Mouse (Mus musculus) heart, embryonic 15.5 days (tissue): Measurements from ENCODE around the gene Map2k3. TPM values are rescaled to one million over a fixed set of nuclear protein-coding genes. Genes with fewer than 3 reads are reported as not detected.

Source experiments
- ATAC-seq: fragments of 200-750 bp; cut with Nextera tagmentation; replicated peaks from 2 replicates; pipeline ENCODE4 v1.8.0; 2017; ENCODE audit warnings: low read depth, moderate TSS enrichment; ENCODE audit not compliant: insufficient number of reproducible peaks, insufficient read depth, low FRiP score
- H3K27ac ChIP-seq: fragments of 300-500 bp; sonication (generic); 2 replicates; pipeline ENCODE4 v1.5.1; 2015; ENCODE audit warnings: mild to moderate bottlenecking, inconsistent platforms
- H3K27me3 ChIP-seq: fragments of 300-500 bp; sonication (generic); 2 replicates; pipeline ENCODE4 v1.6.1; 2015; ENCODE audit warnings: inconsistent platforms
- H3K36me3 ChIP-seq: fragments of 300-500 bp; sonication (generic); 2 replicates; pipeline ENCODE4 v1.6.1; 2015; ENCODE audit warnings: mild to moderate bottlenecking, inconsistent platforms
- H3K4me1 ChIP-seq: fragments of 300-500 bp; sonication (generic); replicated peaks from 2 replicates; pipeline ENCODE4 v1.6.1; 2015; ENCODE audit warnings: inconsistent platforms
- H3K4me2 ChIP-seq: fragments of 300-500 bp; sonication (generic); 2 replicates; pipeline ENCODE4 v1.6.1; 2015; ENCODE audit warnings: inconsistent platforms, mild to moderate bottlenecking, moderate library complexity
- H3K4me3 ChIP-seq: fragments of 300-500 bp; sonication (generic); 2 replicates; pipeline ENCODE4 v1.5.1; 2015; ENCODE audit warnings: mild to moderate bottlenecking, inconsistent platforms
- H3K9ac ChIP-seq: fragments of 300-500 bp; sonication (generic); 2 replicates; pipeline ENCODE4 v1.6.1; 2015; ENCODE audit warnings: mild to moderate bottlenecking, inconsistent platforms
- H3K9me3 ChIP-seq: fragments of 300-500 bp; sonication (generic); replicated peaks from 2 replicates; pipeline ENCODE4 v1.6.1; 2016; ENCODE audit warnings: inconsistent platforms
- WGBS: fragments of 180-500 bp; shearing (Covaris S2); methylation state at CpG from one replicate; pipeline ENCODE4 v1.1.7; 2015; ENCODE audit warnings: mixed read lengths; 5-methylcytosine and 5-hydroxymethylcytosine counted together
- polyA plus RNA-seq: library from polyadenylated mRNA; unstranded; fragments of >200 nt; fragmentation: Nextera tagmentation; extraction: Ambion mirVana; gene quantifications from 2 replicates; pipeline ENCODE4 v1.2.1, GENCODE M21; 2015

The Map2k3 gene
- polyA plus RNA-seq, 1 experiment from 2014 or later, result 53.3 TPM

- H3K27ac ChIP-seq, result no peak overlapping the region
- no peak overlapping the region for H3K4me3 ChIP-seq
- H3K36me3 ChIP-seq, result peaks cover 32% of the 10 kb centered on the region
- no peak overlapping the region for H3K4me2 ChIP-seq
- H3K27me3 ChIP-seq, result no peaks in the 10 kb centered on the region
- H3K9ac ChIP-seq, result no peak overlapping the region
- no peaks in the 10 kb centered on the region for H3K9me3 ChIP-seq
- peak; percentile 25; the same call in 1 of the 2 replicates for ATAC-seq
- H3K4me1 ChIP-seq, result peaks cover 48% of the 10 kb centered on the region
- WGBS, result 69% methylated on average over 9 of the region's 9 CpGs
Observed at GRCm38 (mm10) chr11:60942263-60943015, 10.6 kb downstream of the Map2k3 start.

- 80% methylated on average over 4 of the region's 4 CpGs for WGBS
- Histone ChIP-seq H3K27ac (no peak overlapping the region), H3K9ac (no peak overlapping the region)
Observed at GRCm38 (mm10) chr11:60945003-60945402, 13.2 kb downstream of the Map2k3 start.

GRCm38 (mm10) chr11:60951896-60952295 lies 20.1 kb downstream of the Map2k3 start:
- H3K4me3 ChIP-seq, result no peak overlapping the region
- H3K4me2 ChIP-seq, result no peak overlapping the region
- H3K27ac ChIP-seq, result no peak overlapping the region
- WGBS, result 91% methylated on average over 5 of the region's 5 CpGs
- H3K9ac ChIP-seq, result no peak overlapping the region
- no peaks in the 10 kb centered on the region for H3K27me3 ChIP-seq
- H3K36me3 ChIP-seq, result peaks cover 33% of the 10 kb centered on the region
- no peak for ATAC-seq
- H3K9me3 ChIP-seq, result no peaks in the 10 kb centered on the region
- H3K4me1 ChIP-seq, result peaks cover 13% of the 10 kb centered on the region

More at GRCm38 (mm10) chr11:60945003-60945402, 13.2 kb downstream of the Map2k3 start:
- peaks cover 26% of the 10 kb centered on the region for H3K4me1 ChIP-seq
- ATAC-seq, result no peak
- no peaks in the 10 kb centered on the region for H3K9me3 ChIP-seq
- H3K36me3 ChIP-seq, result peaks cover 44% of the 10 kb centered on the region
- no peak overlapping the region for H3K4me3 ChIP-seq
- no peaks in the 10 kb centered on the region for H3K27me3 ChIP-seq
- H3K4me2 ChIP-seq, result no peak overlapping the region

GRCm38 (mm10) chr11:60952362-60952761 lies 20.5 kb downstream of the Map2k3 start:
- no peak overlapping the region for H3K4me3 ChIP-seq
- H3K36me3 ChIP-seq, result peaks cover 28% of the 10 kb centered on the region; the same call in 1 of the 2 replicates
- H3K9ac ChIP-seq, result no peak overlapping the region
- no peak for ATAC-seq
- H3K4me1 ChIP-seq, result peaks cover 13% of the 10 kb centered on the region
- no peak overlapping the region for H3K4me2 ChIP-seq
- H3K9me3 ChIP-seq, result no peaks in the 10 kb centered on the region
- WGBS, result 83% methylated on average over 3 of the region's 3 CpGs
- H3K27me3 ChIP-seq, result no peaks in the 10 kb centered on the region
- no peak overlapping the region for H3K27ac ChIP-seq

GRCm38 (mm10) chr11:60952986-60953385 lies 21.2 kb downstream of the Map2k3 start:
- no peak overlapping the region for H3K4me3 ChIP-seq
- no peak for ATAC-seq
- no peaks in the 10 kb centered on the region for H3K9me3 ChIP-seq
- no peak overlapping the region for H3K4me2 ChIP-seq
- H3K27ac ChIP-seq, result no peak overlapping the region
- no peaks in the 10 kb centered on the region for H3K27me3 ChIP-seq
- H3K36me3 ChIP-seq, result peaks cover 23% of the 10 kb centered on the region; the same call in 1 of the 2 replicates
- WGBS, result 87% methylated on average over 6 of the region's 6 CpGs
- peaks cover 13% of the 10 kb centered on the region for H3K4me1 ChIP-seq
- no peak overlapping the region for H3K9ac ChIP-seq

GRCm38 (mm10) chr11:60953803-60954202 lies 22.0 kb downstream of the Map2k3 start:
- H3K36me3 ChIP-seq, result peaks cover 23% of the 10 kb centered on the region; the same call in 1 of the 2 replicates
- H3K4me1 ChIP-seq, result peaks cover 13% of the 10 kb centered on the region
- H3K27me3 ChIP-seq, result no peaks in the 10 kb centered on the region
- H3K9me3 ChIP-seq, result no peaks in the 10 kb centered on the region
- no peak overlapping the region for H3K27ac ChIP-seq
- H3K4me3 ChIP-seq, result no peak overlapping the region
- H3K9ac ChIP-seq, result no peak overlapping the region
- peak overlapping the region; percentile 24 for H3K4me2 ChIP-seq
- WGBS, result 2% methylated on average over 15 of the region's 15 CpGs
- ATAC-seq, result peak; percentile 95

- H3K27ac ChIP-seq, result no peak overlapping the region
- peak overlapping the region; percentile 24 for H3K4me2 ChIP-seq
- no peaks in the 10 kb centered on the region for H3K27me3 ChIP-seq
- no peaks in the 10 kb centered on the region for H3K9me3 ChIP-seq
- H3K36me3 ChIP-seq, result peaks cover 21% of the 10 kb centered on the region; the same call in 1 of the 2 replicates
- no peak overlapping the region for H3K9ac ChIP-seq
- no peak overlapping the region for H3K4me3 ChIP-seq
- 60% methylated on average over 10 of the region's 10 CpGs for WGBS
- H3K4me1 ChIP-seq, result peaks cover 13% of the 10 kb centered on the region
- peak; percentile 8; the same call in 1 of the 2 replicates for ATAC-seq
Observed at GRCm38 (mm10) chr11:60954255-60955104, 22.6 kb downstream of the Map2k3 start.

GRCm38 (mm10) chr11:60955621-60956383 lies 24.0 kb downstream of the Map2k3 start:
- H3K9ac ChIP-seq, result no peak overlapping the region
- no peak overlapping the region for H3K27ac ChIP-seq
- WGBS, result 83% methylated on average over 9 of the region's 9 CpGs
- no peak overlapping the region for H3K4me3 ChIP-seq
- H3K4me2 ChIP-seq, result no peak overlapping the region
- peaks cover 13% of the 10 kb centered on the region for H3K4me1 ChIP-seq
- ATAC-seq, result no peak
- H3K27me3 ChIP-seq, result no peaks in the 10 kb centered on the region
- no peaks in the 10 kb centered on the region for H3K9me3 ChIP-seq
- H3K36me3 ChIP-seq, result peaks cover 15% of the 10 kb centered on the region; the same call in 1 of the 2 replicates

GRCm38 (mm10) chr11:60958948-60959347 lies 27.1 kb downstream of the Map2k3 start:
- no peaks in the 10 kb centered on the region for H3K27me3 ChIP-seq
- H3K9me3 ChIP-seq, result no peaks in the 10 kb centered on the region
- 88% methylated on average over 4 of the region's 4 CpGs for WGBS
- H3K4me1 ChIP-seq, result peaks cover 7% of the 10 kb centered on the region
- ATAC-seq, result no peak
- no peaks in the 10 kb centered on the region for H3K36me3 ChIP-seq
- no peak overlapping the region for H3K4me2 ChIP-seq
- H3K4me3 ChIP-seq, result no peak overlapping the region
- H3K27ac ChIP-seq, result no peak overlapping the region
- H3K9ac ChIP-seq, result no peak overlapping the region

GRCm38 (mm10) chr11:60961176-60961575 lies 29.3 kb downstream of the Map2k3 start:
- H3K27ac ChIP-seq, result no peak overlapping the region
- no peaks in the 10 kb centered on the region for H3K9me3 ChIP-seq
- WGBS, result 78% methylated on average over 1 of the region's 1 CpGs
- no peaks in the 10 kb centered on the region for H3K36me3 ChIP-seq
- ATAC-seq, result no peak
- no peaks in the 10 kb centered on the region for H3K4me1 ChIP-seq
- H3K4me3 ChIP-seq, result no peak overlapping the region
- H3K9ac ChIP-seq, result no peak overlapping the region
- H3K27me3 ChIP-seq, result no peaks in the 10 kb centered on the region
- no peak overlapping the region for H3K4me2 ChIP-seq

GRCm38 (mm10) chr11:60962709-60963108 lies 30.9 kb downstream of the Map2k3 start:
- H3K4me3 ChIP-seq, result no peak overlapping the region
- H3K9ac ChIP-seq, result no peak overlapping the region
- no peaks in the 10 kb centered on the region for H3K36me3 ChIP-seq
- H3K27ac ChIP-seq, result no peak overlapping the region
- no peaks in the 10 kb centered on the region for H3K27me3 ChIP-seq
- no peak for ATAC-seq
- WGBS, result 82% methylated on average over 5 of the region's 5 CpGs
- no peak overlapping the region for H3K4me2 ChIP-seq
- no peaks in the 10 kb centered on the region for H3K9me3 ChIP-seq
- H3K4me1 ChIP-seq, result no peaks in the 10 kb centered on the region
